Mouse (Mus musculus) 416B (cell line): ENCODE measurements at regions not wholly inside any gene's neighbourhood (a gene's known extent, or its start where the extent isn't known, plus 50 kb on each side); places are given as distances from the start of the nearest gene placed in this dataset.

Experiments
- DNase-seq: peaks from one replicate; pipeline ENCODE4 v3.0.0; 2011; ENCODE audit warnings: low read depth

- DNase-seq = peak; percentile 72
These were observed 305.5 kb upstream of the Runx1 start for GRCm38 (mm10) chr16:93131404-93131803.

GRCm38 (mm10) chr16:93130622-93131021, 304.7 kb upstream of the Runx1 start:
- DNase-seq = no peak

GRCm38 (mm10) chr16:93123707-93124106, 297.8 kb upstream of the Runx1 start:
- peak; percentile 95 for DNase-seq

- no peak for DNase-seq
These were observed 290.4 kb upstream of the Runx1 start for GRCm38 (mm10) chr16:93116111-93116969.

GRCm38 (mm10) chr16:93110912-93111311, 285.0 kb upstream of the Runx1 start:
- DNase-seq = no peak

- no peak for DNase-seq
These were observed 284.5 kb upstream of the Runx1 start for GRCm38 (mm10) chr16:93110451-93110850.

- peak; percentile 77 for DNase-seq
These were observed 283.9 kb upstream of the Runx1 start for GRCm38 (mm10) chr16:93109683-93110407.

GRCm38 (mm10) chr16:93107524-93107845, 281.5 kb upstream of the Runx1 start:
- peak; percentile 76 for DNase-seq

GRCm38 (mm10) chr16:93106811-93107523, 281.0 kb upstream of the Runx1 start:
- DNase-seq = no peak

- no peak for DNase-seq
These were observed 276.2 kb upstream of the Runx1 start for GRCm38 (mm10) chr16:93102174-93102573.

- DNase-seq = no peak
These were observed 272.1 kb upstream of the Runx1 start for GRCm38 (mm10) chr16:93098057-93098456.

GRCm38 (mm10) chr16:93096175-93096574, 270.2 kb upstream of the Runx1 start:
- DNase-seq = no peak

- no peak for DNase-seq
These were observed 266.8 kb upstream of the Runx1 start for GRCm38 (mm10) chr16:93092796-93093195.

GRCm38 (mm10) chr16:93085227-93085883, 259.4 kb upstream of the Runx1 start:
- peak; percentile 26 for DNase-seq

GRCm38 (mm10) chr16:93083756-93084155, 257.8 kb upstream of the Runx1 start:
- no peak for DNase-seq

- DNase-seq = peak; percentile 71
These were observed 257.2 kb upstream of the Runx1 start for GRCm38 (mm10) chr16:93083142-93083541.

- peak; percentile 12 for DNase-seq
These were observed 255.6 kb upstream of the Runx1 start for GRCm38 (mm10) chr16:93081533-93081932.

GRCm38 (mm10) chr16:93079660-93080390, 253.9 kb upstream of the Runx1 start:
- no peak for DNase-seq

GRCm38 (mm10) chr16:93078909-93079308, 253.0 kb upstream of the Runx1 start:
- DNase-seq = no peak

- no peak for DNase-seq
These were observed 249.5 kb upstream of the Runx1 start for GRCm38 (mm10) chr16:93075488-93075887.

- peak; percentile 31 for DNase-seq
These were observed 246.2 kb upstream of the Runx1 start for GRCm38 (mm10) chr16:93072156-93072555.
